Mouse (Mus musculus) CD4-positive, CD25-positive, alpha-beta regulatory T cell, adult 4 months (primary cell): ENCODE results near the gene Arhgap30. TPM values are rescaled to one million over a fixed set of nuclear protein-coding genes. Genes with fewer than 3 reads are reported as not detected.

Experiments used
- ATAC-seq: one replicate; pipeline ENCODE4 v1.8.0; 2017
- polyA plus RNA-seq, 2 experiments: library from polyadenylated mRNA; unstranded; fragments of 100-300 nt; shearing (Covaris generic); gene quantifications; one replicate each; pipeline ENCODE4 v1.2.1; 2017

Arhgap30 gene
- 10 to 100 TPM; 74.7 to 90.4 TPM for polyA plus RNA-seq

DNA sequence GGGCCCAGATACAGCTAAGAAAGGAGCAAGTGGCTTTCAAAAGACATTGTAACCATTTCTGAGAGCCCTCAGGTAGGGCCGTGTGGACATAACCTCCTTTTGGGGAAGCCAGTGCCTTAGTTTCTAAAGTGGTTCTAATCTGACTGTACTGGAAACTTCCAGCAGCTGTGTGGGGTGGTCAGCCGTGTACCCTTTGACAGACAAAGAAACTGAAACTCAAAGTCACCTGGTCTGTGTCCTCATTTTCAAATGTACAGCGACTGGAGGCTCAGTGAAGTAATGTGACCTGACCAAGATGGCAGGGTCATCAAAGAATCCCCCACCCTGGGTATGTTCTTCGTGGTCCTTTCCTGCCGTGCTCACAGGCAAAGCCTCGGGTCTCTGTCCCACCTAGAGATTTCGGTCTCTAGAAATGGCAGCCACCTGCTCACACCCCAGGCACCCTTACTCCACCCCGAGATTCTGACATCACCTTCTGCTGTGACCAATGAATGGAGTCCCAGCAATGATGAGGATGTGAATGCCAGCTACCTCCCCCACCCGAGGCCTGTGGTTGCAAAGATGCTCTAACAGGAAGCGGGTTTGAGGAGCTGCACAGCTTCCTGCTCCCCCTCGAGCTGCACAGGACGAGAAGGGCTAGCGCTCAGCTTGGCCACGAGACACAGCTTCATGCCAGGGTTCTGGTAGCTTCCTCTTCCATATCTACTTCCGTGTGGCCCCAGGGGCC lies at the start of gene Arhgap30:
Gene Arhgap30, plus strand, starts transcription at position 579 of the 727 bp plus-strand sequence.
- peak; percentile 86 for ATAC-seq

DNA sequence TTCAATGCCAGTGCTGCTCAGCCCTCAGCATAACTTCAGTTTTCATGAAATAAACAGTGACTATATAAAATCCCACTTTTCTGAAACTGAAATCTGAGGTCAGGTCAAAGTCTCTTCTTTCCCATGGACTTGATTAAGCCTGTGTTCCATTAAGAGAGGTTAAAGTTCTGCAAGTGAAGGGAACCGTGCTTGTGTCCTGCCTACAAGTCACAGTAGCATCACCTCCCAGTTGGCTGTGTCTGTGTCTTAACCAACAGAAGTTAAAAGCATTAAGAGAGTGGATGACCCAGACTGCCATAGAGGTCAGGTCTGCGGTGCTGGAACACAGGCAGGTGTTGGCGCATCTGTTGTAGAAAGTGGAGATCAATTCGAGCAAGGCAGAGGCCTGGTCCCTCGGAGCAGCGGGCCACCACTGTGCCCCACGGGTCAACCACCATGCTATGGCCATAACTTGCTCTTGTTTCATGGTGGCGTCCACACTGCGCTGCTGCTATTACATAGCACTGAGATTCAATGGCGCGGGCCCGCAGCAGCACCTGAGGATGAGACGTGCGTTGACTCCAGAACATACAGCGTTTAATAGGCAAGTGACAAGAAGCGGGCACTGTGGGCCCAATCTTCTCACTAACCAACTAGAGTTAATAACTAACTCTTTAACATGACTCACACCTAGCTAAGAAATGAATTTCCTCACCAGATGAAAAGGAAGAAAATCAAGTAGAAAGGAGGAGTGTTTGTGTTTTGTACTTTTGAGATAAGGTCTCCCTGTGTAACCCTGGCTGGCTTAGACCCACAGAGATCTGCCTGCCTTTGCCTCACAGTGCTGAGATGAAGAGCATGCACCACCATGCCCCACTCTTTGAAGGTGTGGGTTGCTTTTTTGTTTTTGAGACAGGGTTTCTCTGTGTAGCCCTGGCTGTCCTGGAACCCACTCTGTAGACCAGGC lies 46.2 kb upstream of the Arhgap30 start:
- ATAC-seq: no peak

DNA sequence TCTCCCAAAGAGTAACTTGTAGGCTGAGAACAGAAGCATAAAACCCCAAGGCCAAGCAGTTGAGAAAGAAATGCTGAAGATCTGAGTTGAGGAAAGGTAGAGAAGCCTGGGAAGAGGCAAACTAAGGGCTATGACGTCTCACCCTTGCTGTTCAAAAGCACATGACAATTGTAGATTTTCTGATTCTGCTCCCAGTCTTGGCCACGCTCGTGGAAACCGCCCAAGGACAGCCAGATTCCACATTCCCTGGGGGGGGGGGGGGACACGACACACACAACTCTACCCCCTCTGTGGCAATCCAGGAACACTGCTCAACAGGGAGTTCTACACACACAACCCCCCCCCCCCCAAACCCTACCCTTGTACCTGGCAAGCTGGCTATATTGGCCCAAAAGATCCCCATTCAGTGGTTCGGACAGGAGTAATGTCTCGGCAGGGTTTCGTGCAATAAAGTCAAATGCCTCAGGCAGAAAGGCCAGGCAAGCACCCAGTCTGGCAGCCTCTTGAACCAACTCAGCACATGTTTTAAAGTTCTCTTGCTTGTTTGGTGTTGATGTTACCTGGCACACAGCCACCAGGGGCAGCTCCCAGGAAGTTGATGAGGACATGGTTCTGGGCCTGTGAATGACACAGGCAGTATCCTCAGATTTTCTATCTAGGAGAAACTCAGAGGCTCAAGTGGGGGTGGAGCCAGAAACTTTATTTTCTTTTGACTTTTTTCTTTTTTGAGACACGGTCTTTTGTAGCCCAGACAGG lies 44.7 kb upstream of the Arhgap30 start:
- no peak for ATAC-seq

DNA sequence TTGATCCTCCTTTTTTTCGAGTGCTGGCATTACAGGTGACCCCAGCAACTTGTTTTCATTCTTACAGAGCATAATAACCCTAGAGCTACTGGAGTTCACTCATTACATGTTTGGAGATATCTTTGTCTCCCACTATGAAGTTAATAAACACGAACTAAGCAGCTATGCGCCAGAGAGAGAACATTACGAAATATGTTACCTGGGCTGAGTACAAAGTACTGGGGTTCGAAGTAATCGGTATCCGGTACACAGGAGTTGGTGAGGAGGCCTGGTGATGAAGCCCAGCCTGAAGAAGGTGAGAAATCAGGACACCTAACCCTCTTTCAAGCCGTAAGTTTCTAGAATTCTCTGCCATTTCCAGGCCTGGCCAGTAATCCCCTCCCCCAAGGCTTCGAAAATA lies 44.0 kb upstream of the Arhgap30 start:
- ATAC-seq: no peak

DNA sequence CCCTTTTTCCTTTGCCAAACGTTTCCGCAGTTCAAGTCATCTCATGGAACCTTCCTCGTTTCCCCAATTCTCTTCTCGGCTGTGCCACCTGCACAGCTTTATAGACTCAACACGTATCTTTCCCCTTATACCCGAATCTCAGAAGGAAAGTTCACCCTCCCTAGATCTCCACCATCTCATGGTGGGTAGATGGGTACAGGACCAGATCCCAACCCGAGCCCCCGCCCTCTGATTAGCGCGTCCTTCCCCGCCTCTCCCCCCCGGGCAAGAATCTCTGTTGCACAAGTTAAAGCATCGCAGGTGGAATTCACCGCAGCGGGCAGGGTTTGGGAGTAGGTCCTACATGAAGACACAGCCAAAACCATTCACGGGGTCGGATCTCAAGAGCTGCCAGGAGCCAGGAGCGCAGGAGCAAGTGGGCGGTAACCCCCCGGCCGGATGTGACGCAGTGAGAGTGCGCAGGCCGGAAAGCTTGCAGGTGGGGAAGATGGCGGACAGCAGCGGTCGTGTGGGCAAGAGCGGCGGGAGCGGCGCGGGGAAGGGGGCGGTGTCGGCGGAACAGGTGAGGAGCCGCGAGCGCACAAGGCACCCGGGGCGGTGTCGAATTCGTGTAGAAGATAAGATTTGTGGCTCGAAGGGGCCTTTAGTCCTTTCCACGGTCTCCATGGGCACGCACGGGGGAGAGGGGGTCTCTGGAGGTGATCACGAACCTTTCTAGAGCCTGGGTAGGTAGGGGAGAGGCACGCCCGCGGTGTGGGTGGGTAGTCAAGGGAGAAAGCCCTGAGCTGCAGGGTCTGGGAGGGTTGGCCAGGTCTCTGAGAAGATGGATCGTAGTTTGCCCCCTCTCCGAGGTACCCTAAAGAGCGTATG lies 43.3 kb upstream of the Arhgap30 start, which contains the start of the genes Nit1 and Pfdn2:
Gene Nit1, minus strand, starts transcription at position 422 of the 870 bp plus-strand sequence.
Gene Pfdn2, plus strand, starts transcription at position 446 of the 870 bp plus-strand sequence.
- peak; percentile 95 for ATAC-seq

DNA sequence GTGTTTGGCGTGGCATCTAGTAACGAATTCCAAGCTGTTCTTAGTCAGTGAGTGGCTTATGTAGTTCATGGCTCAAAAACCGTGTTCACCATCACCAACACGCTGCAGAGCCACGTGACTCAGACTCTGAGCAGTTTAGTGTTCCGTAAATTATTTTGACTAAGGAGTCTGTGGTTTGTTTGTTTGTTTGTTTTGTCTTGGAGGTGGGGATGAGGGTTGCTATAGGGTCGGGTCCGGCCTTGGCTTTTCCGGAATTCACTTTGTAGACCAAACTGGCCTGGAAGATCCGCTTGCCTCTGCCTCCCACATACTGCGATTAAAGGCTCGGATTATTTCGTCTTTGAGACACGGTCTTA lies 42.7 kb upstream of the Arhgap30 start:
- peak; percentile 32 for ATAC-seq

DNA sequence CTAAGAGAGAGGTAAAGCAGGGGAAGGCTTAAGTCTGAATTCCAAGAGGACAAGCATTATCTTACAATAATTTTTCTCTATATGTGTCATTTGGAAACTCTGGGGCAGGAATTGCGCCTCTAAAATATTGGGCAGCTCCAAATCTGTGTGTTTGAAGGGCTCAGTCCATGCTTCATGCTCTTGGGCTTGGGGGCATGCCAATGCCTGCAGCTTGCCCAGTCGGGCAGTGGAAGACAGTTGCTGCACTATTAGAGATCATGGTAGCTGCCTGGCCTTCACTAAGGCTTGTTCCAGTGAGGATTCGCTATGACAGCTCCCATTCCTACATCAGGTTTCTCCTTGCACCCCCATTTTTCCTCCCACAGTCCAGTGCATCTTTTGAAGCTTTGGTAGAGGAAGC lies 40.1 kb upstream of the Arhgap30 start:
- no peak for ATAC-seq

DNA sequence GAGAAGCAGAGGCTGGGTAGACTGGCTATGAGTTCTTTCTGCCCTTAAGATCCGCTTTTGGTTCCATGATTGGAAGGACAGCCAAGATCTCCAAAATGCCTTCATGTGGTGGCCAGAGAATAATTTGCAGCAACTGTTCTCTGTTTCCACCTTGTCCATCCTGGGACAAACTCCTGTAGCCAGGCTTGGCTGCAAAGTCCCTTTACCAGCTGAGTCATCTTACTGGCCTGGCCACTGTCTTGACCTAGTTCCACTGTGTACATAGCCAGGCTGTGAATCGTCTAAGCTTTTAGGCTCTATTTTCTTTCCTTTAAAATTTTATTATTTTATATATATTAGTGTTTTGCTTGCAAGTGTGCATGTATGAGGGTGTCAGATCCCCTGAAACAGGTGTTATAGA lies 39.5 kb upstream of the Arhgap30 start:
- no peak for ATAC-seq

DNA sequence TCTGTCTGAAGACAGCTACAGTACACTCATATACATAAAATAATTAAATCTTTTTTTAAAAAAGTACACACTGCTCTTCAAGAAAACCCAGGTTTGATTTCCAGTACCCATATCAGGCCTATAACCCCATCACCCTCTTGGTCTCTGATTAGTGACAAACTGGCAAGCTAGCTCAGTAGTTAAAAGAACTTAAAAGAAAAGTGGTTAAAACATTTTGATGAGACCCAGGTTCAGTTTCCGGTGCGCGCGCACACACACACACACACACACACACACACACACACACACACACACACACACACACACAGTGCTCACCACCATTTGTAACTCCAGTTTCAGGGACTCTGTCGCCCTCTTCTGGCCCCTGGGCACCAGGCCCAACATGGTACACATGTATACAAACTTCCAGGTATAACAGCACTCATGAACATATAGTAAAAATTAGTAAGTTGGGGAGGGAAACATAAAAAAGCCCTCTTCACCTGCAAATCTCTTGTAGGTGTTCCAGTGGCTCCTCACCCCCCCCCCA lies 32.9 kb upstream of the Arhgap30 start:
- peak; percentile 54 for ATAC-seq

DNA sequence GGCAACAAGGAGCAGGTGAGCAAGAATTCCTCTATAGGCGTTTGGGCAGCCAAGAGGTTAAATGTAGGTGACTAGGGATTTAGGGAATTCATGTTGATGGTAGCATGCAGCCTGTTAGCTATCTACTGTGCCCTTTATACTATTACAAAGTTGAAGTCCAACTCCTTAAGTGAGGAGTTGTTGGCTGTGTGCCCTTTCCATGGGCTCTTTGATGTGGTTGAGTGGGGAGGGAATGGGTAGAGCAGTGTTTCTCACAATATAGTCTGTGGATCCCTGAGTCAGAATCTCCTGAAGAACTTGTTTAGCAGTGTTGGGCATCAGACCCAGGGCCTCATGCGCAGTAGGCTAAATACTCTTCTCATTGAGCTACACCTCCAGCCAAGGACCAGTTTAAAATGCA lies 31.9 kb upstream of the Arhgap30 start:
- no peak for ATAC-seq

DNA sequence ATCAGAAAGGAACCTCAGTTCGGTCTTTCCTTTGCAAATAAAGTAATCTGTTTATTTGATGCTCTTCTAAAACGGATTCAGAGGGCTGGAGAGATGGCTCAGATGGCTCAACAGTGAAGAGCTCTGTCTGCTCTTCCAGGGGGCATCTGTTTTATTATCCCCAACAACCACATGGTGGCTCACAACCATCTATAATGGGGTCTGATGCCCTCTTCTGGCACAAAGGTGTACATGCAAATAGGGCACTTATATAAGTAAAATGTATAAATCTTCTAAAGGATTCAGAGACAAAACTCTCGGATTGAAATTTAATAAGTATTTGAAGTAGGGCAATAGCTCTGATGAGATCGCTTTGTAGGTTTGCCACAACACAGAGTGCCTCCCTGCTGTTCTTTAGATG lies 30.3 kb upstream of the Arhgap30 start:
- ATAC-seq: peak; percentile 48

DNA sequence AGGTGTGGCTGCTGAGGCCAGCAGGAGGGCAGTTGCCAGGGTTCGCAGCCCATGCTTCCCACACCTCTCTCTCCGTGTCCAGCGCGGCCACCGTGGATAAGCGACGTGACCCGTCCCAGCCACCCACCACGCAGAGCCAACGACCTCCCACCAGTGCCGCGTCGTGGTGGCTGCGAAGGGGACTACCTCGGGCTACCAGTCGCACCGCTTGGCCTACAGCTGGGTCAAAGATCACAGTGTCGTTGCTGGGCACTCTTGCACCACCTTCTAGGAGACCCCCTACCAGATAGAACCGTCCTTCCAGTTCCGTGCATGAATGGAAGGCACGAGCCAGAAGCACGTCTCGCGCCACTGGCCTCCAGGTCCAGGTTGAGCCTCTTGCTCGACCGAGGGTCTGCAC lies 28.5 kb upstream of the Arhgap30 start:
- ATAC-seq: no peak

DNA sequence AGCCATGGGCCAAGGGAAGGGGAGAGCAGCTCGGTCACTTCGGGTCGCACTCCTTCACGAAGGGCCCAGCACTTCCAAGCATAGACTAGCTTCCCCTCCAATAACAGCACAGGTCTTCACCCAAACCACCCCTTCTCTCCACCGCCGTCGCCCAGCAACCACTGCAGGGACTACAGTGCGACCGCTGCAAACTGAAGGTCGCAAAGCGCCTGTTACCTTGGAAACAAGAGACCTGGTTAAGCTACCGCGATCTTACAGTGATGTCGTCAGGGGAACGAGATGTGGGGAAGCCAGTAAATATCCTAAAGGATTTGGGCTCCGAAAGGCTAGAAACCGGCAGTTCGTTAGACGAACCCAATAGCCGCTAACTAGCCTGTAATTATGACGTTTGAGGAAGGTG lies 28.1 kb upstream of the Arhgap30 start, which contains the start of gene Klhdc9:
Gene Klhdc9, minus strand, starts transcription at position 143 of the 400 bp plus-strand sequence.
- ATAC-seq: peak; percentile 83

DNA sequence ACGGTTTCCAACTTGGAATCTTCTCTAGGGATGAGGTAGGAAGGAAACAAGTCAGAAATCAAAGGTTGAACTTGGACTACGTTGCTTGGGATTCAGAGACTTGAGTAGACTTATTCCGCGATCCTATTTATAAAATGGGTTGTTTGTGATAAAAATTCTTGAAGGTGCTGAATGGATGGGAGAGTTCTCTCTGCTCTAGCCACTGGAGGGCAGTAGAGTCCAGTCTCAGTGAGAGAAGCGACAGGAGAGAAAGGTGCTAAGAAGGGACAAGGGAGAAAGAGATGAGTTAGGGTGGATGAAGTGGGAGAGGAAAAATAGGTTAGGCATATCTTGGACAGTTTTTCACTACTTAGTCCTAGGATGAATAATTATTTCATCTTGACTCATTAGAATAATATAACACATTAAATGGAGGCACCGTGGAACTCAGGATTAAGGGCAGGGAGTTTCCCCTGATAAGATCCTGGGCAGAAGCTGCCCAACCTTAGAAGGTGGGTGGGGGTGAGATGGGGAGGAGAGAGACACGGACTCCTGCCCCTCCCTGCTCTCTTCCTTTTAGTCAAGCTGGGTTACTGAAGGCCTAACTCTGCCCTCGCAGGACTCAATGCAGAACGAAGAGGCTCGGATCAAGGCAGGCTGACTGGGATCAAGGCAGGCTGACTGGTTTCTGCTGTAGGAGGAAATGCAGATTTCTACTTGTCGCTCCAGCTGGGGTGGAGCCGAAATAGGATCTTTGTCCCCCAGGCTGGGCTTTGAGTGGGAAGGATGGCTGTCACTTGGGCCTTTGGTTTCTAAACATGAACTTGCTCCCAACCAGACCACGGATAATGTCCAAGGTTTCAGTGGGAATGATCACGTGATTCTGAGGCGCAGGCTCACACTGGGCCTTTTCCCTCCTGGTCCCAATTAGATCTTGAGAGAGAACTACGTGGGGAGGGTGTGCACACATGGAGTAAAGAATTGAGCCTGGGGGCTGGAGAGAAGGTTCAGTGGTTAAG lies 27.3 kb upstream of the Arhgap30 start:
- ATAC-seq: peak; percentile 73

DNA sequence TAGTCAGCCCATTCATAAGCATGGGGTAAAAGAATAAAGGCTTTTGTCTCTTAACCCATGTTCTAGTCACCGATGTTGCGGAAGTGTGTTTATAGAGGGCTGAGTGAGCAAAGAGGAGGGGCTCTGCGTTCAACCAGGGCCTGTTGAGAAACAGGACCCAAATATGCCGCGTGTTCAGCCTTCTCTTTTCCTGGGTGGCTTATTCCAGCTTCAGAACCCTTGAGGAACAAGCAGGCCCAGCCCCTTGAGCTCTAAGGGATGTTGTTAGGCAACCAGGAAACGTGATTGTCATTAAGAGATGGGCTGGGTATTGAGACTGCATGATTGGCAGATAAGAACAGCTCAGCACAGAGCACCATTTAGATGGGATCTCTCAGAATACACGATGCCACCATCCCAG lies 22.8 kb upstream of the Arhgap30 start:
- ATAC-seq: no peak

DNA sequence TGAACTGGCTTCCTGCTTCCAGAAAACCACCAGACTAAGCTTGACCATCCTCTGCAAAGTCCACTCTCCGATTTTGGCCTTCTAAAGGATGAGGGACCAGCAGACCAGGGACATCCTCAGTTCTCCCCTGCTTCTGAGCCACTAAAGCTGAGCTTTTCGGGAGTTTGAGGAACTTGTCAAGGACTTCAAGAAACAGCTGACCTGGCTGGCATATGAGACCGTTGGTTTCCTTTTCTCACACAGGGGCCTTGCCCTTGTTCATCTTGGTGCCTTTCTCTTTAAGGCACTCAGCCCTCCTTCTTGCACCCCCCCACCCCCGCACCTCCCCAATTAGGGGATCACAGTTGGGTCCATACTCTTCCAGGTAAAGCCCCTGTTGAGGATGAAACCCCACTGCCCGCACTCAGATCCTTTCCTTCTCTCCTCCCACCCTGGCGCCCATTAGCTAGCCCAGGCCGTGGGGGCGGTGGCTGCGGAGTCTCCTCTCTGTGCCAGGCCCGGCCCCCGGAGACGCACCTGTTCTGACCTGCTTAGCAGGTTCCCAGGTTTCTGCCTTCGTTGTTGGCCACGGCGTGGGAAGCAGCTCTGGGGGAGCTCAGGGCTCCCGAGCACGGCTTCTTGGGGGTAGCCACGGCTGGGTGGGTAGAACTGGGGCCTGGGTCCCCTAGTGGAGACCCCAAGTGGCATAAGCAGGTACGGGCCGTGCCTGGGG lies 18.8 kb upstream of the Arhgap30 start, which contains the start of gene Nectin4:
Gene Nectin4, plus strand, starts transcription at position 255 of the 712 bp plus-strand sequence.
- ATAC-seq: no peak

DNA sequence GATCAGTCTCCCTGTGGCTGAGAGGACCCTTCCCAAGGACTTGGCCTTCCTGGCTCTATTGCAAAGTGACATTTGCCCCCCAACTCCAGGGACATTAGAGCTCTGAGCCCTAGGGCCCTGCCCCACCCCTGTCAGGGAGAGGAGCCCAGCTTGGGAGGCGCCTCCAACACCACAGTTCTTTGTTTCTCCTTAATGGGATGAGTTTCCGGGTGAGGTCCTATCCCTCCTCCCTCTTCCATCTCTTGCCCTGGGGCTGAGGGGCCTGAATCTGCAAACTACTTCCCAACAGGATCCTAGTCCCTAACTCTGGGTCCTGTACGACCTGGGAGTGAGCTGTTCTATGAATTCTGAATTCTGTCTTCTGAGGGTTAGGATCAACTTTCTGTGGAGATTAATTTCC lies 15.9 kb upstream of the Arhgap30 start:
- ATAC-seq: no peak

DNA sequence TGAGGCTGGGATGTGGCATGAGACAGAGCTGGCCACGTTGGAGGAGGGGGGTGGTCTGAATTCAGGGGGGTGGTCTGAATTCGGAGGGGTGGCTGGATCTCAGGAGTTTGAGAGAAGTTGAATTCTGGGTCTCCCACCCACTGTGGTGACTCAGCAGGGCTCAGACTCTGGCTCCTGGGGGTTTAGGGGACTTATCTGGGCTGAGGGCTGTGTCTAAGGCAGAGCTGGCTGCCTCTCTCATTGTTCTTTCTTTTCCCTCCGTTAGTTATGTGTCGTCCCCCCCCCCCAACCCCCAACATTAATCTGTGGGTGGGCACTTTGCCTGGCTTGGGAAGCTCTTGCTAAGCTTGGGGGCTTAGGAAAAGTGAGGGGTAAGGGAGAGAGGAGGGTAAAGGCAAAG lies 14.8 kb upstream of the Arhgap30 start:
- ATAC-seq: no peak

DNA sequence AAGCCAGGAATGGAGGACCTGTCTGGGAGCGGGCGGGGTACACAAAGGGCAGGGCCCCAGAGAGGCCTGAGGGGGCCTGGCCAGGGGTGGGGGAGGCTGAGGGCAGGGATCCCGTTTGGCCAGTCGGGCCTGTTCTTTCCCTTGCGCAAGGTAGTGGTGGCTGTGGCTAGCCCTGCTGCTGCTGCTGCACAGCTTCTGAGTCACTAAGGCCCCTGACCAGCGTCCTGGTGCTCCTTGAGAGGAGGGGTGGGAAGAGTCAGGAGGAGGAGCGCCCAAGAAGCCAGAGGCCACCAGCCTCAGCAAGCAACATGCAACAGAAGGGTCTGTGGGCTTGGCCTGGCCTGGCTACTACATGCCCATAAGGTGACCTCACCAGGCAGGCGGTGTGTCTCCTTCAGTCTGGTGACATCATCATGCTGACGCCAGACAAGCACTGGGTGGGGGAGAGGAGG lies 13.1 kb upstream of the Arhgap30 start:
- ATAC-seq: no peak
